Mouse (Mus musculus) MEL (cell line): ENCODE measurements around the gene Akt1.

Source experiments
- CHD2 ChIP-seq: IDR thresholded peaks from 2 replicates; pipeline ENCODE4 v1.6.1; 2011; ENCODE audit warnings: low read length, improper control_type of control experiment
- CTCF ChIP-seq, 3 experiments: IDR thresholded peaks in 2 of 3; conservative IDR thresholded peaks in 1 of 3; 2 replicates each; pipeline ENCODE4 v1.5.1; 2011 to 2012; ENCODE audit warnings: low read length in 3 of 3, low read depth in 2 of 3, mild to moderate bottlenecking in 2 of 3, improper control_type of control experiment in 1 of 3, inconsistent platforms in 1 of 3, mixed read lengths in 1 of 3, moderate library complexity in 1 of 3; ENCODE audit not compliant: control insufficient read depth in 1 of 3, insufficient read depth in 1 of 3, poor library complexity in 1 of 3, severe bottlenecking in 1 of 3
- ELF1 ChIP-seq: IDR thresholded peaks from 2 replicates; pipeline ENCODE4 v1.6.1; 2014; ENCODE audit warnings: low read depth, mild to moderate bottlenecking, inconsistent platforms, low read length, improper control_type of control experiment, moderate library complexity
- GATA1 ChIP-seq: IDR thresholded peaks from 2 replicates; pipeline ENCODE4 v1.6.1; 2011; ENCODE audit warnings: low read depth, low read length, improper control_type of control experiment
- KAT2A ChIP-seq: conservative IDR thresholded peaks from 2 replicates; pipeline ENCODE4 v1.6.1; 2012; ENCODE audit warnings: low read depth, low read length, improper control_type of control experiment, inconsistent platforms
- MAFK ChIP-seq: IDR thresholded peaks from 2 replicates; pipeline ENCODE4 v1.6.1; 2011; ENCODE audit warnings: low read depth, mild to moderate bottlenecking, low read length, improper control_type of control experiment, borderline replicate concordance
- MYC ChIP-seq: IDR thresholded peaks from 2 replicates; pipeline ENCODE4 v1.6.1; 2011; ENCODE audit warnings: low read depth, mild to moderate bottlenecking, low read length, improper control_type of control experiment, moderate library complexity
- POLR2A ChIP-seq, 2 experiments: IDR thresholded peaks; 2 replicates each; pipeline ENCODE4 v1.6.1; 2011 to 2012; ENCODE audit warnings: low read length in 2 of 2, mild to moderate bottlenecking in 2 of 2, control low read depth in 1 of 2, improper control_type of control experiment in 1 of 2, low read depth in 1 of 2, moderate library complexity in 1 of 2; ENCODE audit not compliant: control insufficient read depth in 1 of 2, insufficient read depth in 1 of 2, poor library complexity in 1 of 2
- POLR2AphosphoS2 ChIP-seq: IDR thresholded peaks from 2 replicates; pipeline ENCODE4 v1.6.1; 2011; ENCODE audit warnings: low read length, improper control_type of control experiment
- RAD21 ChIP-seq: IDR thresholded peaks from 2 replicates; pipeline ENCODE4 v1.6.1; 2011; ENCODE audit warnings: mild to moderate bottlenecking, low read depth, low read length, improper control_type of control experiment
- SIN3A ChIP-seq: IDR thresholded peaks from 2 replicates; pipeline ENCODE4 v1.6.1; 2012; ENCODE audit warnings: low read length, improper control_type of control experiment, inconsistent platforms
- TCF12 ChIP-seq: IDR thresholded peaks from 2 replicates; pipeline ENCODE4 v1.6.1; 2014; ENCODE audit warnings: low read depth, mild to moderate bottlenecking, inconsistent platforms, low read length, improper control_type of control experiment, moderate library complexity
- ZKSCAN1 ChIP-seq: IDR thresholded peaks from 2 replicates; pipeline ENCODE4 v1.6.1; 2012; ENCODE audit warnings: low read depth, mild to moderate bottlenecking, inconsistent platforms, low read length, improper control_type of control experiment, moderate library complexity
- ZMIZ1 ChIP-seq: IDR thresholded peaks from 2 replicates; pipeline ENCODE4 v1.6.1; 2012; ENCODE audit warnings: low read depth, mild to moderate bottlenecking, inconsistent platforms, low read length, improper control_type of control experiment, moderate library complexity

- TF ChIP-seq CTCF (IDR thresholded peaks at IDR 0.05 in 2 of 3, conservative IDR thresholded peaks at IDR 0.05 in 1 of 3; ENCODE audit: control insufficient read depth in 1 of 3, insufficient read depth in 1 of 3, low read depth in 2 of 3, low read length in 3 of 3, poor library complexity in 1 of 3, severe bottlenecking in 1 of 3) (no peak), POLR2AphosphoS2 (no peak), SIN3A (no peak), ELF1 (no peak), POLR2A (IDR thresholded peaks at IDR 0.05; ENCODE audit: control insufficient read depth in 1 of 2, insufficient read depth in 1 of 2, low read depth in 1 of 2, low read length in 2 of 2, poor library complexity in 1 of 2) (no peak), KAT2A (no peak), MAFK (no peak), MYC (no peak), TCF12 (no peak), GATA1 (no peak), ZKSCAN1 (no peak), CHD2 (no peak), ZMIZ1 (no peak), RAD21 (no peak)
Observed at GRCm38 (mm10) chr12:112632907-112633306, 41.8 kb downstream of the Akt1 start.
